Mouse (Mus musculus): ENCODE measurements around the gene Dgki.

Gene Dgki

DNA sequence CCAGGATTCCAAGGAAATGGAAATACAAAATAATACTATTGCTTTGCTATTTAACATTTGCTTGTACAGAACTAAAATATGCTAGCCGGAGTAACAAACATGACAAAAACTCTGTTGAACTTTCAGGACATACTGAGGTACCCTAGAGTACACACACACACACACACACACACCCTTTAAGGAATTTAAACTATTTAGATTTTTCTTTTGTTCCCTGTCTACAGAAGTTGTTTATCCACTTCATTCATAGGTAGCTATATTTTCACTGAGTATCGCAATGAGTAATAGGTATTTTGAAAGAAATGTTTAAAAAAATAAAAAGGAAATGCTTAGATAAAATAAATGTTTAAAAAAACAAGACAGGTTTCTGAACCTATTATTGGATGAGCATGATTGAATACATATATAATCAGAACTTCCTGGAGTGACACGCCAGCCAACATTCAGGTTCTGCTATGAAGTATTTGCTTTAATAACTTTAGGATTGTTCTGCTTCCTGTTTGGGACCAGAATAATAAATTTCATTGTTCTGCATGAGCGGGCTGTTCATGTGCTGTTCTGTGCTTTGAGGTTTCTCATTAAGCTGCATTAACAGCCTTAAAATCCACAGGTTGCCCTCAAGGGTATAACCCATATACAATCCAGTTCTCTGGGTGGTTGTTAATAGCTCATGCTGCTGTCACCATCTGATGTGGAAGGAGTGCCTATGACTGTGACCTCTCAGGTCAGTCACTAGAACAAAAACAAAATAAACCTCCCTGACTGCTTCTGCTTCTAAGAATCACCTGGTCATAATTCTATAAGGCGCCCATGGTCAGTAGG lies 457.7 kb downstream of the Dgki start:
- no peak for DNase-seq

DNA sequence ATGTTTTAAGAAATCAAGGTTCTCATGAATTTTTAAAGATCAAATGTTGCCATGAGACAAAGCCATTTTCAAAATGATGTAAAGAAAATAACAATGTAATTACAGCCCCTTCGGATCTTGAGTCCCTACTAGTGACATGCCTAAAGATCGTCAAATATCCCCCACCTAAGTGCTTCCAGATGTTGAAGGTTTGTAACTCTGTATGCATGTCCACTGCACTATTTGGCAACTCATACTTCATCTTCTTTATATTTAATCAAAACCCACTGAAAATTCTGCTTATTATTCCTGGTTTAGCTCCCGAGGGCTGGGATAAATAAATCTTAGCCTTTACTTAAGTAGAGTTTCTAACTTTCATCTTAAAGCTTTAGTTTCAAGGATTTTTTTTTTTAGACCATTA lies 458.3 kb downstream of the Dgki start:
- DNase-seq: no peak

DNA sequence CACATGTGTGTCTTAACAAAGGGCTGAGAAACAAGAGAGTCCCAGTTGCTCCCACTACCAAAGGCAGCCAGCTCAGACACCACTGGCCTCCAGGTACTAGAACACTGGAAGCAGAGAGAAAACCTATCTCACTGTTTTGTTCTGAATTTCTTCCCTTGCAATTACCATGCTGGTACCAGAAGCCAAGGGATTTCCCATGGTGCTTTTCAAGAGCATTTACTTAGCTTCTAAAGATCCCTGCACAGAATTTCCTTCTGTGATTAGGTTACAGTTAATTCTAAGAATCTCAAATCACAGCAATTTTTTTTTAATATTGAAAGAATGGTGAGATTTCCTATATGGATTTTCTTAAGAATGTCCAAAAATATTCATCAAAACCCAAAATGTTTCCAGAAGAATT lies 458.8 kb downstream of the Dgki start:
- no peak for DNase-seq

DNA sequence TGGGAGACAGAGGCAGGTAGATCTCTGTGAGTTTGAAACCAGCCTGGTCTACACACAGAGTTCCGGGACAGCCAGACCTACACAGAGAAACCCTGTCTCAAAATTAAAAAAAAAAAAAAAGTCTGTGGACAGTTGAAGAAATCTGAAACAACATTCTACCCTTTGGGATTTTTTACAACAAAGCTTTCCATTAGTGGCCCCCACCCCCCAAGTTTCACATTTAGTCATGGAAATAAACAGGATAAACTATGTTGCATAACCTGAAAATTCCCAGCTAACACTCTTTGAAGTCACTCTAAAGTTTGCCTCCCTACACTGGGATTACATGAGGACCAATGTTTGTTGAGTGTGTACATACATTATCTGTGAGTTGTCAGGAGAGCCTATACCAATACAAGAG lies 461.2 kb downstream of the Dgki start:
- no peak for DNase-seq

DNA sequence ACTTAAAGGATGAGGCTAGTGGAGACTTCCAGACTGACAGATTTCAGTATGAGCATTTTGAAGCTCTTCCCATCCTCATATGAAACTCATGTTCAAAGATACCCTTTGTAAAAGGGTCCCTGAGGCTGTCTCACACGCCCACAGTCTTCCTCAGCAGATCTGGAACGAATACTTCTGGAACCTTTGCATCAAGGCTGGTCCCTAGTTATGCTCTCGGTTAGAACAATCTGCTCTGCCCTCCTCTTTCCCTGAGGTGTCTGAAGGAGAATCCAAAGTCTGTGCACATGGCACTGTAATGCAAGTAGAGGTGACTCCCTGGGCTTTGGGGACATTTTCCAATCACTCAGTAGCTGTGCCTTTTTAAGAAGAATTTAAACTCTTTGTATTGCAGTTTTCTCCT lies 464.6 kb downstream of the Dgki start:
- DNase-seq: no peak

DNA sequence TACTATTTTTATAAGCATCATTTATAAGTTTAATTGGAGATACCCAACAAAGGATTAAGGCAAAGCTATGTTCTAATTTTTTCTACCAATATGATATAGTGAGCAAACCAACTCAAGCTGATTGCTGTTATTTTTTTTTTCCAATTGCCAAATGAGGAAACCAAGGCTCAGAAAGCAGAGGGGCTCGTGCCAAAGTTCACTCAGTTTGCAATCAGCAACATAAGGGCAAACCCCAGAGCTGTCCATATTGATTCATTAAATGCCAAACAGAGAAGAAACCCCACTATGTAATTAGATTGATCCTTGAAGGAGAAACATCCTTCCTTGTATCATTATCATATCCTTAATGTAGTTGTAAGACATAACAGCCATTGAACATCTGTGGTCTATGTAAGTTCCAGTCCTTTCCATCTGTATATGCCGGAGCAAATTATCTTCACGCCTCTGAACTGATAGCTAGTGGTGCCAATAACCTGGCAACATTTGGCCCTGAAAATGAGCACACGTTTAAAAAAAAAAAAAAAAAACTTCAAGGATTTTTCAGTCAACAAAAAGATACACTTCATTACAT lies 465.2 kb downstream of the Dgki start:
- no peak for DNase-seq

DNA sequence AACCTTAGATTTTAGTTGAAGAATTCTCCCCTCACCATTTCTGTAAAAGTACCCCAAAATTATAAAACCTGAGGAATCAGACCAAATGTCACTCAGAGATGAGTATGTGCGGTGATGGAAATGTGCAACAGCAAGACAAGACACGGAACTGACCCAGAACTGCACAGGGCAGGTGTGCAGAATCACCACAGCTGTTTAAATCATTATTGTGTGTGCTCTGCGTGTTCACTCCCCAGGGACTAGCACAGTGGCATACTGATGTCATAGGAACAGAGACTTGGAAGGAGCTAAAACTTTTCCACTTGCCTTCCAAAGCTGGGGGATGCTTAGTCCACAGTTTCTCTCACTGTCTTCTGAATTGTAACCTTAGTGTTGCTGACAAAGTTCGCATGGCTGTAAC lies 467.3 kb downstream of the Dgki start:
- DNase-seq: no peak

DNA sequence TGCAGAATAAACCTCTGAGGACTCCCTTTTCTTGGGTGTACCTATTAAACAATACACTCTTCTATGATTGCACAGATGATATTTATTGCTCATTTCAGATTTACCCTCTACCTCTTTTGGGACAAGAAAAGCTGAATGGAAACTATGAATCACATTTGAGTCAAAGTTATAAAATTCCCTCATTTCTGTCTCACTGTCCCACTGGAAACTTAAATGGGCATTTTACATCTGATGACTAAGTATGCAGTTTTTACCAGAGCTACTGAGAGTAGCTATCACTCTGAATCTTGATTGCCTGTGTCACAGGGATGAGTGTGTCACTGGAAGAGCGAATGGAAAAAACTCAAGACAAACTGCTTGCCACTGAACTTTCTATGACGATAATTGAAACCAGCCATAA lies 467.8 kb downstream of the Dgki start:
- no peak for DNase-seq

DNA sequence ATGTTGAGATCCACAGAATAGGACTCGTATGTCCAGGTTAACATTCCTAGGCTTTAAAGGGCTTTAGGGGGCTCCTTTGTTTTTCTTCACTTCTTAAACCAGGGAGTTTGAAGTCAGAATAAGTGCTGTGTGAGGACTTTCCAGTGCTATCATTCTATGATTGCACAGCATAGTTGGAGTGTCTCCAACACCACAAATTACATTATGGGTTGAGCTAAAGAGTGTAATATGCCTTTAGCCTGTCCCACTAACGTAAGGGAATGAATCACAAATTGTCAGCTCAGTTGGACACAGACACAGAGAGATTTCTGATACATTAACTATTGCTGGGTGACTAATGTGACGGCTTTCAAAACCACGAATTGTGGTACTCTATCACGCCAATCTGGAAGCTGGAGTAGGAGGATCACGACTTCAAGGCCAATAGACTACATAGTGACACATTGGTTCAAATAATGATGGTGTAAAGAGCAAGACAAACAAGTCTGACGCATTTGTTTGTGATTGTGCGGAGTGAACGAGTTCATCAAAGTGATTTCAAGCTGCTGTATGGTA lies 469.5 kb downstream of the Dgki start:
- no peak for DNase-seq

DNA sequence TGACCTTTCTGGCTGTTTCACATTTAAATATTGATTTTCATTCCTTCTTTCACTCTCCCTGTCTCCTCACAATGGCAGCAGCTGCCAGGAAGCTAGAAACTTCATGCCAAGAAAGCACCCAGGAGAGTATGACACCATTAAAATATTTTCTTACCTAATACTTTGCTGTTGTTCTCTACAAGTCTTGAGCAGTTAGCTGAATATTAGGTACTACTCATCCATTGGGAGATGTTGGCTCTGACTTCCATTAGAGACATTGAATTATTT lies 480.3 kb downstream of the Dgki start:
- DNase-seq: no peak

DNA sequence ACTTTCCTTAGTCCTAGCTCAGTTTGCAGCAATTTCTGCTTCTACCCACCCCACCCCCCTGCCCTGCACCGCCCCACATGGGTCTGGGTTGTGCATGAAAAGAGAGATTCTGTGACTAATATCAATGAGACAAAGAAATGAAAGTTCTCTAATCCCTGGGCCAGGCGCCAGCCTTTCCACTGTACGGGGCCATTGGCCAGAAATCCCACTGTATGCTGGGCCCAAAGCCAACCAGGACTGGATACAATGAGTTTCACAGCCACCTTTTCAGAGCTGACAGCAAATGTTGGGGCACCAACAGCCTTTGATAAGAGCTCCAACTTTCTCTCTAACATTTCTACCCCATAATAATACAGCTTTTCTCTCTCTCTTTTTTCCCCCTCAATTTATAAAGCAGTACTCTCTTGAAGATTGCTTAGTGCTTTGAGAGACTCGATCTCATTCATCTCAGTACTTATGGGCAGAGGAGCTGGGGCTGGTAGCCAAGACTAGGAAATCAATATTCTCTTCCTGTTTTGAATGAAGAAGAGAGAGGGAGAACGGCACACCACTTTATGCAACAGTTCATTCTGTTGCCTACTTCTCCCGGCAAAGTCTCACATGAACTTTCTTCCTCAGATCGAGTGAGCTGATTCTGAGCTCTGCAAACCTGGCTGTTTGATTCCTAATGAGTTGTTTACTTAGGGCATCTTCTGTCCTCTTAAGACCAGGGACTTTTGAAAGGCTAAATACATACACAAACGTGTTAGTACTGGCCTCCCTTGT lies 480.8 kb downstream of the Dgki start:
- peak; percentile 53 for DNase-seq

DNA sequence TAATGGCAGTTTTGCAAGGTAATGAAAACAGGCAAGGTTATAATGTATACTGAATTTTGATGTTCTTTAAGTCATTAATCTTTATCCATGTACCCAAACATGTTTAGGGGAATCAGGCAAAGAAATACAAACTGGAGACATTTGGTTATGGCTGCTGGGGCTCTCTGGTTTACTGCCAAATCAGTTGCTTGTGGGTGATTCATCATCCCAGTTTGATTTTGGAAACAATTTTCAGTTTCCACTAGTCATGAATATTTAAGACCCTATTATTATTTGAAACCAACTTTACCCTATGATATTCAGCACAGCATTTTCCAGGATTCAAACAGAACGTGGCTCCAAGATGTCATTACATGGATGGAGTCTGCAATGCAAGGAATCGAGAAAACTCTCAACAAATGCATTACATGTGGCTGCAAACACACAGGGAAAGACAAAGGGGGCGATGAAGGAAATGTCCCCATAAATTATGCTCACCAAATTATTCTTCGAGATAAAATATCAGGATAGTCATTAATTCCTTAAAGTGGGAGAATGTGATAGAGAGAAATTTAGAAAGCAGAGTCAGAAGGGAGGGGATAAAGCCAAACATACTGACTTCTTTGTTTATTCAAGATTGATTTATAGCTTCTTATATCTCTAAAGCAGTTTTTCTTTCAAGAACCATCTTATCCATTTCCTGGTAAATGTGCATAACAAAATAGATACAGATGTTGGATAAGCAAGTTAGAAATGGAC lies 481.5 kb downstream of the Dgki start:
- DNase-seq: no peak

DNA sequence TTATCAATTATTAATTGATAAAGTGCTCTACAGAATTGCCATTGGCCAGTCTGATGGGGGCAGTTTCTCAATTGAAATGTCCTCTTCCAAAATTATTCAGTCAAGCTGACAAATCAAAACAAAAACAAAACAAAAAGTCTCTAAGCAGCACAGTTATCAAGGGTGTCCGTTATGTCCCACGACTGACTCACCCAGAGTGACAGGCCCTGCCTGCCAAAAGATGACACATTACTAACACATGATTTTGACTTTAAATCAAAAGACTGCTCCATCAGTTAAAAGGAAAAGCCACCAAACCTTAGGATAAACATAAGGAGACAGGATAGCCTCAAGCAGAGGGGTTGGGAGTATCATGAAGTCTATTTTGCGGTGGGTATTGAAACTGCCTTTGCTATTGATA lies 483.3 kb downstream of the Dgki start:
- no peak for DNase-seq

DNA sequence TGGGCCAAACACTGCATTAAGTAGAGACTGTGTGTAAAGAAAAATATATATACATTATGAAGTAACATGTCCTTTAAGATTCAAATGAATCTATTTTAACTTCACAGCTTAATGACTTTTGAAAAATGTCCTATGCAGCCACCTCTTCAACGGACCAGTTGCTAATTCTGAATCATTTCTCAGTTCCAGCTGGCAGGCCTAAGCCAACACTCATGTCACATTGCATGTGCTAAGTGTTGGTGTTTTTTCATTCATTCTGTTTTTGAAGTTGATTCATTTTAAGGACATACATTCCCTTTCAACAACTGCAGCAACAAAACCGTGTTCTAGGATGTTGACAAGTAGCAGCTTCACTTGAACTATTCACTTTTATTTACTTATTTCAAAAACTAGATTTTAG lies 484.0 kb downstream of the Dgki start:
- DNase-seq: no peak

DNA sequence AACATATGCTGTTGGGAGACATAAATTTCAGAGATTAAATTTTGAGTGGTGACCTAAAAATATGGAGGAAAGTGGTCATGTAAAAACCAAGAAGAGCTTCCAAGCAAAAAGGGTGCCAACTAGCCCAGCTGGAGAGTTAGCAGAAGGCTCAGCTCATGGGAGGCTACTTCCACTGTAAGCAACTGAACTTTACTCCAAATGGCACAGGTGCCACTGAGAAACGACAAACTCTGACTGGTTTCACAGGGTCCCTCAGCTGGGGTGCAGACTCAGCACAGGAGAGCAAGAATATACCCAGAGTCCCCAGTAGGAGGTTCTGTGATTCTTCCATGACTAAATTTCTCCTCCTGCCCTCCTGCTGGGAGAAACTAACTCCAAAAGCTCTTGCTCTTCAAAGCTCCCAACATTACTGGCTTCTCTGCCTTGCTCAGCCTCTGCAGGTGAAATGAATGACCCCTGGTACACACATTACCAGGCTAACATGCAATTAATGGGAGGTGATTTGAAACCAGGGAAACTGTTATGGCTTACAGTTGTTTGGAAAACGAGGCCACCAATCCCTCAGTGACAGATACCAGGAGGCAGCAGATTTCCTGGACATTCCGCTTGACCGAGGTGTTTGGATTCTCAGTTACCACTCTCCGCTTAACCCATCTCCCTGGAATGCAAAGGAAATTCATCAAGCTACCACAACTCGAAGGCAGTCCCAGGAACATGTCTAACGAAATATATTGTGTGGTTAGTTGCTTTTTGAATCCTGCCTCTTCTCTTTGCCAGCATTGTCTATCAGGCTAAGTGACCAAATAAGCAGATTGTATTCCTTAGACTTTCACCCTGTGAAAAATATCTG lies 487.1 kb downstream of the Dgki start:
- no peak for DNase-seq

DNA sequence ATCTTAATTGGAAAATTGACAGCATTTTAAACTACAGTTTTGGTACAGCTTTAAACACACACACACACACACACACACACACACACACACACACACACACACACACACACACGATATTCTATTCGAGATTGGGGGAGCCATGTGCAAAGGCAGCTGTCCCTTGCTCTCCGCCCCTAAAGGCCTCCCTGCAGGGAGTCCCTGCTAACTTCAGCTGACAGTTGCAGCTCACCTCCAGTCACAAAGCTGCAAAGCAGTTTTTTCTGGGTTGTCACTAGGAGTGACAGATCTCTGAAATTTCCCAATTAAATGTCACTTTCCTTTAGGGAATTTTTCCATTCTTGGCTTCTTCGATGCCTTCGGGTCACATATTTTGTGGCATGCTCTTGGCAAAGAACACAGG lies 489.5 kb downstream of the Dgki start:
- no peak for DNase-seq

DNA sequence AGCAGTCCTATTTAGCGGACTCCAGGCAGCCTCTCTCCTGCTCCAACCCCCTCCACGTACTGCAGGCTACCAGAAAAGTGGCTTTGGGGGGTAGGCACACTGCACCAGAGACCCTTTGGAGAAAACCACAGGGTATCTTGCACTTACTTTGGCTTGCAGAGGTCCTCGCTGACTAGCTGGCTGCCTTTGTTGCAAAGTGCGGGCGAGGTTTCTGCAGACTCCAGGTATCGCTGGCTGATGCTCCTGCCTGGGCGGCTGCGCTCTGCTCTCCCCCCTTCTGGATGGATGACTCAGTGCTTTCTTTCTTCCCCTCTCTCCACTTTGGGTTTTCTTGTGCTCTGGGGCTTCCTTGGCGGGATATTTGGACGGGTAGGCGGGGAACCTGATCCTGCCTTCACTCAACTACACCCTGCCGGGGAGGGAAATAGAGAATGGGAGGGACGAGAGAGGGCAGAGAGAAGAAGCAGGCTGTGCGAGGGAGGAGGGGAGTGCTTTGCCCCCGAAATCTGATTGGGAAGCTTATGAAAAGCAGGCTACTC lies 490.2 kb downstream of the Dgki start, which contains the start of gene Ptn:
Ptn (minus strand) TSS at position 474 of the 539 bp plus-strand sequence.
- peak; percentile 36 for DNase-seq

DNA sequence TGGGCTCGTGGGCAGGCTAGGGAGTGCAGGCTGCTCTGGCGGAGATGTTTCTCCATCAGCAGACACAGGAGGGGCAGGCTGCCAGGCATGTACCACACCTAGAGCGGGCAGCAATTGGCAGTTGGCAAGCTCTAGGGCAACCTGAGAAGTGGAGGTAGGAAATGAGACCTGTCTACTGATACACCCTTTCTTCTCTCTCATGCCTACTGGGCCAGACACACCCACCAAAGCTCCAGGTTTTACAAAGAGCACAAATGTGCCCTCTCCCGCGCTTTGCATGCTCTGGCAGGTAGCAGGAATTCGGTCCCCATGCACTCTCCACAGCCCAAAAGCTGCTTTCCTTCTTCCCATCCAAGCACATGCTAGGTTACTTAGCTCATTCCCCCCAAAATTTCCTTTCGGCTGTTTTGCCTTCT lies 490.7 kb downstream of the Dgki start:
- DNase-seq: peak; percentile 57

DNA sequence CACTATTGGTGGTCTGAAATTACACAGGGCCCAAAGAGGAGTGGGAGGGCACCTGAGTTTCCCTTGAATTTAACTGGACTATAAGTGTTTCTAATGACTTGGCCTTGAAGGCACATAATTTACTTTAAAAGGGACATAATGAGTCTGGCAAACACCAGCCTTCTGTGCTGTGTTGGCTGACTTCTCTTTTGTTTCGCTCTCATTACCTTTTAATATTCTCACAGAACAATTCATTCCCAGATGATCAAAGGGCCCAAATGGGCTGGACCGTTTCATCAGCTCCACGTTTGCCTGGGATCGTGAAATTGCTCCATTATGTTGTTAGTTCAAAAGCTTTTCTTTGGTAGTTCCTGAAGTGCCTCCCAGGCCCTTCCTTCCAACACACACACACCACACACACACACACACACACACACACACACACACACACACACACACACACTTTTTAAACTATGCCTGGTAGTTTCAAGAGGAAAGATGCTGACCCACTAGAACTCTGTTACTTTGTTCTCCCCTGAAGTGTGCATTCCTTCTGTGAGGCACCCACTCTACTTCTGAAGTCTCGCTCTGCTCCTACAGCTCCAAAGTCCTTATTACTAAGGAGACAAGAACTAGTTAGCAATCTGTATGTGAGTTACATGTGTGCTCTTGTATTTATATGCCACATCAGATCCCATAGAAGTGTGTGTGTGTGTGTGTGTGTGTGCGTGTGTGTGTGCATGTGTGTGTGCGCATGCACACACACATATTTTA lies 491.5 kb downstream of the Dgki start:
- no peak for DNase-seq

DNA sequence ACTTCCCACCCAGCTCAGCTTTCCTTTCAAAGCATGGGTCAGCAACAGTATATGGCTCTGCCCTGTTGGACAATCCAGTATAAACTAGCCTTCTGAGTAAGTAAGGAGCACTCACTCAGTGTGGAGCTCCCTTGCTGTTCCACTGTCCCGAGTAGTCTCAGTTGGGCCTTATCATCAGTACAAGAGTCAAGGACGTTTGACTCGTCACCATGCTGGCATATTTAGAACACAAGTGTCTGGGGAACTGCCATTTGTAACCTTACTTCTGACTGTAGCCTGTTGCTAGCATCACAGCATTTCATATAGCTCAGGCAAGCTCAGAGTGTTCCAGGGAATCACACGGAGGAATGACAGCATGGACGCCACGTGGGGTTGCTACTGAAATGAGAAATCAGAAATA lies 493.1 kb downstream of the Dgki start:
- DNase-seq: no peak

DNA sequence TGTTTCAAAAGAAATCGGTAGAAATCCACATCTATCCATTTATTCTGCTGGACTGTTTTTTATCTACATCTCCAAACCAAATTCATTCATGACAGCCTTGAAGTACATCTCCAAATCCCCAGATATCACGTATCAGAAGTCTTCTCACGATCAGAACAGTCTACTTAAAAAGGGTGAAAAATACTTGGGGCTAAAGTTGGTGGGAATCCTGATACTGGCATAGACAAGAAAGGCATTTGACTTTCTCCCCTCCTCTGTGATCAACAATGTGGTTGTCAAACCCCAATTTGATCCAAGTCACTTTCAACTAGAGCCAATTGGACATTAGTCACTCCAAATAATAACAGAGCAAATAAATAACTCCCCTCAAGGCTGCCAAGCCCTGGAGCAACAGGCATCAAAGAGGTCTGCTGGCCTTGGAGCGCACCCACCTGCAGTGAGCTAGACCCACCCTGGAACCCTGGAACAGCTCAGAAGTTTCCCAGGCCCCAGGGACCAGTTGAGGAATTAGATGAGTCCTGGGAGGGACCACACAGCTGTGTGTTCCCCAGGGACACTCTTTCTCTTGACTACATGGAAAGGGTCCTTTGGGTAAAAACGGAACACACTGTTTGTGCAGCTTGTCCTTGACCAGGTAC lies 499.6 kb downstream of the Dgki start:
- no peak for DNase-seq
